Mouse (Mus musculus): ENCODE data around the gene Dusp16. TPM values are rescaled to one million over a fixed set of nuclear protein-coding genes. Genes with fewer than 3 reads are reported as not detected.

Gene Dusp16
- polyA plus RNA-seq (2016; fragmentation: Nextera tagmentation; extraction: Ambion mirVana): 8.7 and 10.0 TPM in 2 replicates

- 2% methylated on average over 105 of the region's 108 CpGs for WGBS
- Histone ChIP-seq H3K27ac (peak within 1 kb of the TSS; percentile 97), H3K4me1 (peaks cover 10% of the 10 kb centered on the region), H3K9me3 (replicated peaks) (no peaks in the 10 kb centered on the region), H3K36me3 (no peaks in the 10 kb centered on the region), H3K4me3 (peak within 1 kb of the TSS; percentile 77), H3K27me3 (ENCODE audit: low read depth, poor library complexity, severe bottlenecking) (peaks cover 11% of the 10 kb centered on the region)
- DNase-seq (ENCODE audit: low spot score): peak; percentile 87
Measured at GRCm38 (mm10) chr6:134792141-134793045, at the start of gene Dusp16. TSS of gene Dusp16 (minus strand) at chr6:134792625.

DNA sequence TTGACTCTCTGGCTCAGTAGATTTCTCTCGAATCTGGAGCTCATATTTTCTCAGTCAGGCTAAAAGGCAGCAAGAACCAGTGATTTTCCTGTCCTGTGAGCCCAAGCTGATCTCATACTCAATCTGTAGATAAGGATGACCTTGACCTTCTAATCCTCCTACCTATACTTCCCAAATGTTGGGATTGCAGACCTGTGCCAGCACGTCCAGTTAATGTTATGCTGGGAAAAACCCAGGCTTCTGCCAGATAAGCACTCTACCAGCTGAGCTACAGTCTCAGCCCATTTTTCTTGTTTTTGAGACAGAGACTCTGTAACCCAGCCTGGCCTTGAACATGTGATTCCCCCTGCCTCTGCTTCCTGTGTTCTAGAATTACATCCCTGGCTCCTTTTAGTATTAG lies 47.9 kb upstream of the Dusp16 start:
- no peaks in the 10 kb centered on the region for H3K36me3 ChIP-seq
- no peaks in the 10 kb centered on the region for H3K9me3 ChIP-seq (replicated peaks)
- H3K27me3 ChIP-seq (ENCODE audit: low read depth, poor library complexity, severe bottlenecking): no peaks in the 10 kb centered on the region
- H3K4me1 ChIP-seq: no peaks in the 10 kb centered on the region
- H3K27ac ChIP-seq: no peak overlapping the region
- no peak for DNase-seq (ENCODE audit: low spot score)
- H3K4me3 ChIP-seq: no peak overlapping the region
- 78% methylated on average over 2 of the region's 2 CpGs for WGBS

DNA sequence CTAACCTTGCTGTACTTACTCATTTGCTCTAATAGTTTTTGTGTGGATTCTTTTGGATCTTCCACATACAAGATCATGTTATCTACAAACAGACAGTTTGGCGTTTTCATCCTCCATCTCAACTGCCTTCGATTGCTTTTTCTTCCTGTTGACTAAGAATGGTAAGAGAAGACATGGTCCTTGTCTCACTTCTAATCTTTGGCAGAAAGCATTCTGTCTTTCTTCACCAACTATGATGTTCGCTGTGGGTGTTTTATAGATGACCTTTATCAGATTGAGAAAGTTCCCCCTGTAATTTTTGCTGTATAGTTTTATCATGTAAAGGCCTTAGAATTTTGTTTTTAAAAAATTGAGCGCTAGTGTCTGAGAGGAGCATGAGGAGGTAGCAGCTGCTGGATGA lies 45.7 kb upstream of the Dusp16 start:
- Histone ChIP-seq H3K4me1 (no peaks in the 10 kb centered on the region), H3K4me3 (no peak overlapping the region), H3K27me3 (ENCODE audit: low read depth, poor library complexity, severe bottlenecking) (no peaks in the 10 kb centered on the region), H3K36me3 (no peaks in the 10 kb centered on the region), H3K9me3 (replicated peaks) (no peaks in the 10 kb centered on the region), H3K27ac (no peak overlapping the region)
- WGBS: 93% methylated on average over 4 of the region's 4 CpGs
- DNase-seq (ENCODE audit: low spot score): no peak

GRCm38 (mm10) chr6:134834585-134835251 lies 42.3 kb upstream of the Dusp16 start:
- H3K27me3 ChIP-seq (ENCODE audit: low read depth, poor library complexity, severe bottlenecking): no peaks in the 10 kb centered on the region
- 77% methylated on average over 9 of the region's 9 CpGs for WGBS
- H3K9me3 ChIP-seq (replicated peaks): no peaks in the 10 kb centered on the region
- no peak for DNase-seq (ENCODE audit: low spot score)
- H3K27ac ChIP-seq: no peak overlapping the region
- H3K4me3 ChIP-seq: no peak overlapping the region
- peaks cover 5% of the 10 kb centered on the region; the same call in 1 of the 2 replicates for H3K4me1 ChIP-seq
- H3K36me3 ChIP-seq: no peaks in the 10 kb centered on the region

DNA sequence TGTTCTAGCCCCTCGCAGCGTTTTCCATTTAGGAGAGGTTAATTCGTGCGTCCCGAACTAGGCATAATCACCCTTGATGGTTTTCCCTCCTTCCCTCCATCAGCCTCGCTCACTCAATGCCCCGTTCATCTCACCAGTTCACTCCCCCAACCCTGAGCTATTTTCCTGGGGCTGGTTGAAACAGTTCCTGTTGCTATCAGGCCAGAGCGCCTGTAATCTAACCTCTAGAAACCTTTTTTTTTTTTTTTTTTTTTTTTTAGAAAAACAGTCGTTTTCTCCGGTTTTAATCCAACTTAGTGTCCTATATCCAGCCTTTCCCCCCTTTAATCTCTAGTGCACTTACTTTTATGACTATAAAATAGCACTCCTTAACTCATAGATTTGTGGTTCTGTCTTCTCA lies 38.4 kb upstream of the Dusp16 start:
- H3K9me3 ChIP-seq (replicated peaks): no peaks in the 10 kb centered on the region
- H3K36me3 ChIP-seq: no peaks in the 10 kb centered on the region
- WGBS: 6% methylated on average over 10 of the region's 10 CpGs
- H3K27me3 ChIP-seq (ENCODE audit: low read depth, poor library complexity, severe bottlenecking): no peaks in the 10 kb centered on the region
- H3K4me3 ChIP-seq: peak overlapping the region; percentile 78
- DNase-seq (ENCODE audit: low spot score): peak; percentile 35
- no peak overlapping the region for H3K27ac ChIP-seq
- H3K4me1 ChIP-seq: peaks cover 14% of the 10 kb centered on the region; the same call in 1 of the 2 replicates

GRCm38 (mm10) chr6:134829786-134830700 lies 37.6 kb upstream of the Dusp16 start, which contains the start of gene Crebl2:
TSS of gene Crebl2 (plus strand) at chr6:134830154.
- no peaks in the 10 kb centered on the region for H3K36me3 ChIP-seq
- H3K4me3 ChIP-seq: peak within 1 kb of the TSS; percentile 78
- DNase-seq (ENCODE audit: low spot score): peak; percentile 98
- peaks cover 14% of the 10 kb centered on the region; the same call in 1 of the 2 replicates for H3K4me1 ChIP-seq
- no peaks in the 10 kb centered on the region for H3K9me3 ChIP-seq (replicated peaks)
- H3K27ac ChIP-seq: peak within 1 kb of the TSS; percentile 88
- 1% methylated on average over 55 of the region's 58 CpGs for WGBS
- no peaks in the 10 kb centered on the region for H3K27me3 ChIP-seq (ENCODE audit: low read depth, poor library complexity, severe bottlenecking)

DNA sequence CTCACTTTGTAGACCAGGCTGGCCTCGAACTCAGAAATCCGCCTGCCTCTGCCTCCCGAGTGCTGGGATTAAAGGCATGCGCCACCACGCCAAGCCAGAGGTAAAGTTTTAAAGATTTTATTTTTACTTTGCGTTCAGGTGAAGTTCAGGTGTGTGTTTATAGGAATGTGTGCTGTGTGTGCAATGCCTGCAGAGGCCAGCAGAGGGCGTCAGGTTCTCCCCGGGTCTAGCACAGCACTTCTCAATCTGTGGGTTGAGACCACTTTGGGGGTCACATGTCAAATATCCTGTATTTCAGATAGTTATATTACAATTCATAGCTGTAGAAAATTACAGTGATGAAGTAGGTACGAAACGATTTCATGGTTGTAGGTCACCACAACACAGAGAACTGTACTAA lies 30.4 kb upstream of the Dusp16 start:
- H3K4me3 ChIP-seq: no peak overlapping the region
- H3K36me3 ChIP-seq: no peaks in the 10 kb centered on the region
- no peaks in the 10 kb centered on the region for H3K9me3 ChIP-seq (replicated peaks)
- no peak overlapping the region for H3K27ac ChIP-seq
- no peak for DNase-seq (ENCODE audit: low spot score)
- H3K27me3 ChIP-seq (ENCODE audit: low read depth, poor library complexity, severe bottlenecking): no peaks in the 10 kb centered on the region
- H3K4me1 ChIP-seq: no peaks in the 10 kb centered on the region
- 68% methylated on average over 10 of the region's 10 CpGs for WGBS

DNA sequence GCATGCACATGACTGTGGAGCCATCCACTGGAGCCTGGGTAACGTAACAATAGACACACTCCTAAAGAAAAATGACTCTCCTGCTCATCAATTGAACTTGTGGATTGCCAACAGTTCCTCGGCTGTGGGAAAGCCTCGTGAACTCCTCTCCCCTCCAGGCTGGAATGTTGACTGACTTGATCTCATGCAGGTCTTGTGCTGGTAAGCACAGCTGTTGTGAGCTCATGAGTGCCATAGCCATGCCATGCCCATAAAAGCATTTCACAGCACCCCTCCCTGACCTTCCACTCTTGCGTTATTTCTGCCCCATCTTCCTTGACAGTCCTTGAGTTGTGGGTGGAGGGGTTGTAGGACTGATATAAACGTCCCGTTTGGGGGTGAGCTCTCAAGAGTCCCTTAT lies 28.0 kb upstream of the Dusp16 start:
- WGBS: 81% methylated on average over 6 of the region's 6 CpGs
- H3K4me3 ChIP-seq: no peak overlapping the region
- DNase-seq (ENCODE audit: low spot score): no peak
- H3K27ac ChIP-seq: no peak overlapping the region
- H3K9me3 ChIP-seq (replicated peaks): no peaks in the 10 kb centered on the region
- no peaks in the 10 kb centered on the region for H3K36me3 ChIP-seq
- no peaks in the 10 kb centered on the region for H3K27me3 ChIP-seq (ENCODE audit: low read depth, poor library complexity, severe bottlenecking)
- H3K4me1 ChIP-seq: no peaks in the 10 kb centered on the region

DNA sequence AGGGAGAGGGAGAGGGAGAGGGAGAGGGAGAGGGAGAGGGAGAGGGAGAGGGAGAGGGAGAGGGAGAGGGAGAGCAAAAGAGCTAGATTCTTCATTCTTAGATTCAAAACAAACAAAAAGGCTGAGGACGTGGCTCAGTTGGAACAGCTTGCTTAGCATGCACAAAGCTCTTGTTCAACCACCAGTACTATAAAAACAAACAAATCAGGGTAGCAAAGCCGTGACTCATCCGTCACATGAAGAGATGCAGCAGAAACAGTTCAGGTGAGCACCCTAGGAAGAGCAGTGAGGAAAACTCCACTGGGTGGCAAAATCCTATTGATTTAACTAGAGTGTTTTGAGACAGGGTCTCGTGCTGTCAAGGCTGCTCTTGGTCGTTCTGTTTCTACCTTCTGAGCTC lies 27.3 kb upstream of the Dusp16 start:
- H3K4me3 ChIP-seq: no peak overlapping the region
- no peak overlapping the region for H3K27ac ChIP-seq
- H3K9me3 ChIP-seq (replicated peaks): no peaks in the 10 kb centered on the region
- 67% methylated on average over 5 of the region's 5 CpGs for WGBS
- H3K4me1 ChIP-seq: no peaks in the 10 kb centered on the region
- H3K36me3 ChIP-seq: no peaks in the 10 kb centered on the region
- no peaks in the 10 kb centered on the region for H3K27me3 ChIP-seq (ENCODE audit: low read depth, poor library complexity, severe bottlenecking)
- no peak for DNase-seq (ENCODE audit: low spot score)

GRCm38 (mm10) chr6:134817051-134817928 lies 24.9 kb upstream of the Dusp16 start:
- DNase-seq (ENCODE audit: low spot score): no peak
- Histone ChIP-seq H3K4me1 (no peaks in the 10 kb centered on the region), H3K27ac (no peak overlapping the region), H3K27me3 (ENCODE audit: low read depth, poor library complexity, severe bottlenecking) (no peaks in the 10 kb centered on the region), H3K36me3 (no peaks in the 10 kb centered on the region), H3K4me3 (no peak overlapping the region), H3K9me3 (replicated peaks) (no peaks in the 10 kb centered on the region)
- WGBS: 71% methylated on average over 12 of the region's 12 CpGs

- no peak for DNase-seq (ENCODE audit: low spot score)
- no peaks in the 10 kb centered on the region for H3K27me3 ChIP-seq (ENCODE audit: low read depth, poor library complexity, severe bottlenecking)
- no peak overlapping the region for H3K27ac ChIP-seq
- H3K36me3 ChIP-seq: no peaks in the 10 kb centered on the region
- H3K9me3 ChIP-seq (replicated peaks): no peaks in the 10 kb centered on the region
- H3K4me1 ChIP-seq: no peaks in the 10 kb centered on the region
- no peak overlapping the region for H3K4me3 ChIP-seq
- WGBS: 86% methylated on average over 1 of the region's 1 CpGs
Measured at GRCm38 (mm10) chr6:134813066-134813465, 20.6 kb upstream of the Dusp16 start.

DNA sequence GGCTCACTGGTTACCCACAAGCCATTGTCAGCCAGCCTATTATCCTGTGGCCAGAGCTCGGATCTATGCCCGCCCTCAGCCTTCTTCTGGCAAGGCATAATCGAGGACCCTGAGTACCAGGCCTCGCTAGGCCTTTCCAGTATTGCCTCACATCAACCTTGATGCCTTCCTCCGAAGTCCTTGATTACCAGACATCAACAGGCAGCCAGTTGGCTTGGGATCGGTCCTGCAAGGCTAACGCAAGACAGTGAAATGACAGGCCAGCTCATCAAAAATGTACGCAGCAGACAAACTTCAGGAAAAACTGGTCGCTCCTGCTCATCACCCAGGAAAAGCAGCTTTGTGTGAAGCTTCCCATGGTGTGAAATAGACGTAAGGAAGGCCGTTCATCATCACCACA lies 15.4 kb upstream of the Dusp16 start:
- no peaks in the 10 kb centered on the region for H3K4me1 ChIP-seq
- no peak overlapping the region for H3K27ac ChIP-seq
- WGBS: 90% methylated on average over 11 of the region's 11 CpGs
- no peaks in the 10 kb centered on the region for H3K27me3 ChIP-seq (ENCODE audit: low read depth, poor library complexity, severe bottlenecking)
- H3K9me3 ChIP-seq (replicated peaks): no peaks in the 10 kb centered on the region
- H3K36me3 ChIP-seq: no peaks in the 10 kb centered on the region
- no peak overlapping the region for H3K4me3 ChIP-seq
- DNase-seq (ENCODE audit: low spot score): peak; percentile 25

Measured in limb, embryonic 10.5 days (tissue).